Mouse (Mus musculus) CH12.LX (cell line): ENCODE measurements around the gene Wdr62. TPM values are rescaled to one million over a fixed set of nuclear protein-coding genes. Genes with fewer than 3 reads are reported as not detected.

Experiments
- DNase-seq: peaks from one replicate; pipeline ENCODE4 v3.0.0-alpha.2; 2013; ENCODE audit errors: extremely low read depth
- H3K27ac ChIP-seq: 2 replicates; pipeline ENCODE4 v1.5.1; 2012; ENCODE audit warnings: low read depth, mild to moderate bottlenecking, control low read depth, moderate library complexity; ENCODE audit not compliant: insufficient read depth
- H3K27me3 ChIP-seq: replicated peaks from 2 replicates; pipeline ENCODE3; 2012; ENCODE audit warnings: inconsistent platforms
- H3K36me3 ChIP-seq, 2 experiments: replicated peaks in 1 of 2; 2 replicates each; pipeline versions ENCODE3 to v1.6.1; 2012; ENCODE audit warnings: inconsistent platforms in 1 of 2, low read length in 1 of 2, mild to moderate bottlenecking in 1 of 2, mixed read lengths in 1 of 2, moderate library complexity in 1 of 2; ENCODE audit not compliant: control insufficient read depth in 1 of 2, insufficient read depth in 1 of 2
- H3K4me1 ChIP-seq, 2 experiments: 2 replicates each; pipeline ENCODE4 v1.6.1; 2012; ENCODE audit warnings: inconsistent platforms in 1 of 2, moderate library complexity in 1 of 2; ENCODE audit not compliant: insufficient read depth in 2 of 2, control insufficient read depth in 1 of 2
- H3K4me2 ChIP-seq: 2 replicates; pipeline ENCODE4 v1.6.1; 2012; ENCODE audit warnings: low read depth, mild to moderate bottlenecking, control low read depth; ENCODE audit not compliant: poor library complexity, insufficient read depth, severe bottlenecking
- H3K4me3 ChIP-seq, 3 experiments: fragments of 150-350 bp in 1 of 3; sonication (generic) in 1 of 3; replicated peaks in 1 of 3; 2 replicates each; pipeline versions ENCODE3 to v1.5.1; 2011 to 2012; ENCODE audit warnings: low read depth in 2 of 3, low read length in 2 of 3, mild to moderate bottlenecking in 2 of 3, moderate library complexity in 2 of 3, control low read depth in 1 of 3, improper control_type of control experiment in 1 of 3, inconsistent platforms in 1 of 3, mixed read lengths in 1 of 3; ENCODE audit not compliant: poor library complexity in 1 of 3
- H3K79me2 ChIP-seq: replicated peaks from 2 replicates; pipeline ENCODE4 v1.6.1; 2012; ENCODE audit warnings: mild to moderate bottlenecking, moderate library complexity; ENCODE audit not compliant: control insufficient read depth, poor library complexity, insufficient read depth, severe bottlenecking; ENCODE audit errors: extremely low read depth
- H3K9ac ChIP-seq: 2 replicates; pipeline ENCODE4 v1.6.1; 2012; ENCODE audit warnings: low read depth, mild to moderate bottlenecking, control low read depth, moderate library complexity; ENCODE audit not compliant: insufficient read depth
- H3K9me3 ChIP-seq: replicated peaks from 2 replicates; pipeline ENCODE3; 2012; ENCODE audit warnings: low read length, inconsistent platforms, mixed read lengths
- BHLHE40 ChIP-seq: IDR thresholded peaks from 2 replicates; pipeline ENCODE4 v1.6.1; 2011; ENCODE audit warnings: mild to moderate bottlenecking, low read depth, low read length, improper control_type of control experiment
- CHD1 ChIP-seq: IDR thresholded peaks from 2 replicates; pipeline ENCODE4 v1.6.1; 2012; ENCODE audit warnings: low read depth, low read length, improper control_type of control experiment, inconsistent platforms
- CTCF ChIP-seq, 2 experiments: IDR thresholded peaks in 1 of 2; conservative IDR thresholded peaks in 1 of 2; 2 replicates each; pipeline ENCODE4 v1.5.1; 2011 to 2012; ENCODE audit warnings: low read depth in 2 of 2, low read length in 2 of 2, improper control_type of control experiment in 1 of 2, inconsistent platforms in 1 of 2, mild to moderate bottlenecking in 1 of 2, moderate library complexity in 1 of 2
- ELF1 ChIP-seq: IDR thresholded peaks from 2 replicates; pipeline ENCODE4 v1.6.1; 2014; ENCODE audit warnings: low read depth, mild to moderate bottlenecking, inconsistent platforms, low read length, improper control_type of control experiment
- EP300 ChIP-seq: IDR thresholded peaks from 2 replicates; pipeline ENCODE4 v1.6.1; 2011; ENCODE audit warnings: low read length, improper control_type of control experiment
- GABPA ChIP-seq: IDR thresholded peaks from 2 replicates; pipeline ENCODE4 v1.6.1; 2012; ENCODE audit warnings: low read depth, low read length, improper control_type of control experiment, inconsistent platforms; ENCODE audit not compliant: insufficient replicate concordance
- JUN ChIP-seq: IDR thresholded peaks from 2 replicates; pipeline ENCODE4 v1.6.1; 2011; ENCODE audit warnings: low read depth, mild to moderate bottlenecking, low read length, improper control_type of control experiment, moderate library complexity; ENCODE audit not compliant: insufficient read depth
- JUND ChIP-seq: conservative IDR thresholded peaks from 2 replicates; pipeline ENCODE4 v1.6.1; 2011; ENCODE audit warnings: low read depth, low read length, improper control_type of control experiment
- KAT2A ChIP-seq: IDR thresholded peaks from 2 replicates; pipeline ENCODE4 v1.6.1; 2012; ENCODE audit warnings: low read length, improper control_type of control experiment, inconsistent platforms; ENCODE audit not compliant: insufficient replicate concordance
- MAX ChIP-seq: IDR thresholded peaks from 2 replicates; pipeline ENCODE4 v1.6.1; 2011; ENCODE audit warnings: low read length, improper control_type of control experiment
- MXI1 ChIP-seq: IDR thresholded peaks from 2 replicates; pipeline ENCODE4 v1.6.1; 2011; ENCODE audit warnings: mild to moderate bottlenecking, low read depth, low read length, improper control_type of control experiment
- MYC ChIP-seq: IDR thresholded peaks from 2 replicates; pipeline ENCODE4 v1.6.1; 2011; ENCODE audit warnings: low read depth, mild to moderate bottlenecking, improper control_type of control experiment, low read length
- NRF1 ChIP-seq: IDR thresholded peaks from 2 replicates; pipeline ENCODE4 v1.6.1; 2014; ENCODE audit warnings: low read depth, mild to moderate bottlenecking, inconsistent platforms, low read length, improper control_type of control experiment, moderate library complexity
- POLR2AphosphoS2 ChIP-seq: IDR thresholded peaks from 2 replicates; pipeline ENCODE4 v1.6.1; 2011; ENCODE audit warnings: low read depth, low read length, improper control_type of control experiment
- RAD21 ChIP-seq: IDR thresholded peaks from 2 replicates; pipeline ENCODE4 v1.6.1; 2011; ENCODE audit warnings: low read depth, mild to moderate bottlenecking, low read length, improper control_type of control experiment, moderate library complexity
- RCOR1 ChIP-seq: conservative IDR thresholded peaks from 2 replicates; pipeline ENCODE4 v1.6.1; 2012; ENCODE audit warnings: low read depth, mild to moderate bottlenecking, inconsistent platforms, low read length, improper control_type of control experiment
- SIN3A ChIP-seq: IDR thresholded peaks from 2 replicates; pipeline ENCODE4 v1.6.1; 2012; ENCODE audit warnings: low read length, improper control_type of control experiment, inconsistent platforms
- TBP ChIP-seq: conservative IDR thresholded peaks from 2 replicates; pipeline ENCODE4 v1.6.1; 2011; ENCODE audit warnings: low read depth, low read length, improper control_type of control experiment
- TCF12 ChIP-seq: IDR thresholded peaks from 2 replicates; pipeline ENCODE4 v1.6.1; 2014; ENCODE audit warnings: low read depth, mild to moderate bottlenecking, inconsistent platforms, low read length, improper control_type of control experiment
- ZMIZ1 ChIP-seq: IDR thresholded peaks from 2 replicates; pipeline ENCODE4 v1.6.1; 2012; ENCODE audit warnings: low read depth, mild to moderate bottlenecking, inconsistent platforms, low read length, improper control_type of control experiment
- dilution Hi-C: fragments of 300-500 bp; cut with MboI; formaldehyde crosslinking; loops from 2 replicates; pipeline ENCODE4 v1.14.3; 2020; ENCODE audit warnings: low sequenced_read_pairs; ENCODE audit not compliant: extremely low pct_unique_long_range_greater_than_20kb, extremely low pct_ligation_motif_present
- in situ Hi-C: fragments of 300-500 bp; cut with MboI; formaldehyde crosslinking; loops from 3 replicates; pipeline ENCODE4 v1.14.3; 2019; ENCODE audit warnings: low sequenced_read_pairs, low pct_ligation_motif_present, low pct_unique_long_range_greater_than_20kb, mixed read lengths
- polyA plus RNA-seq: library from polyadenylated mRNA; unstranded; fragments of >175 nt; gene quantifications from 2 replicates; pipeline ENCODE4 v1.2.1, GENCODE M21; 2012; ENCODE audit warnings: low read depth; ENCODE audit not compliant: insufficient read length
- total RNA-seq, 2 experiments: library from RNA; depleted of rRNA; stranded (reverse); fragments of 300-350 nt in 1 of 2; fragments of >200 nt in 1 of 2; gene quantifications; 2 replicates each; pipeline ENCODE4 v1.2.3; 2012 to 2014

Gene Wdr62
- total and polyA plus RNA-seq, 3 experiments = 2.3 to 19.7 (median 5.3) TPM

- no peak for DNase-seq
- in situ Hi-C loops = no loop called here
- Histone ChIP-seq H3K4me3 (no peak overlapping the region), H3K79me2 (no peaks in the 10 kb centered on the region), H3K9me3 (no peaks in the 10 kb centered on the region), H3K36me3 (peaks cover 58 to 90% of the 10 kb centered on the region in 2 experiments), H3K4me2 (no peak overlapping the region), H3K27me3 (no peaks in the 10 kb centered on the region)
- dilution Hi-C loops = no loop called here
- TF ChIP-seq CHD1 = no peak
- TF ChIP-seq JUN = no peak
- no peak for TF ChIP-seq MAX
- no peak for TF ChIP-seq NRF1
- no peak for TF ChIP-seq MXI1
- TF ChIP-seq BHLHE40 = no peak
- TF ChIP-seq RCOR1 = no peak
- no peak for TF ChIP-seq JUND
- no peak for TF ChIP-seq MYC
- TF ChIP-seq ZMIZ1 = no peak
- TF ChIP-seq EP300 = no peak
- TF ChIP-seq ELF1 = no peak
- TF ChIP-seq POLR2AphosphoS2 = no peak
- TF ChIP-seq KAT2A = no peak
- no peak for TF ChIP-seq GABPA
- no peak for TF ChIP-seq TBP
- TF ChIP-seq CTCF (conservative IDR thresholded peaks at IDR 0.05 in 1 of 2, IDR thresholded peaks at IDR 0.05 in 1 of 2; ENCODE audit: low read depth in 2 of 2, low read length in 2 of 2) = no peak
- TF ChIP-seq RAD21 = no peak
- TF ChIP-seq, all 38 proteins: peak for 0
- Histone ChIP-seq H3K4me1 (peaks cover 0 to 8% of the 10 kb centered on the region in 2 experiments; a peak in 2 of 4 replicates), H3K27ac (no peak overlapping the region), H3K9ac (no peak overlapping the region)
These were observed 10.6 kb downstream of the Wdr62 start for GRCm38 (mm10) chr7:30269641-30270040.

GRCm38 (mm10) chr7:30266780-30267179 lies 13.4 kb downstream of the Wdr62 start:
- no peak for DNase-seq
- H3K79me2 ChIP-seq = no peaks in the 10 kb centered on the region
- no peak overlapping the region for H3K9ac ChIP-seq
- H3K36me3 ChIP-seq = peaks cover 69 to 88% of the 10 kb centered on the region in 2 experiments
- H3K4me2 ChIP-seq = no peak overlapping the region
- H3K27ac ChIP-seq = no peak overlapping the region
- no peaks in the 10 kb centered on the region for H3K9me3 ChIP-seq
- in situ Hi-C loops (no loop called here), dilution Hi-C loops (no loop called here)
- TF ChIP-seq CTCF (conservative IDR thresholded peaks at IDR 0.05 in 1 of 2, IDR thresholded peaks at IDR 0.05 in 1 of 2; ENCODE audit: low read depth in 2 of 2, low read length in 2 of 2) (no peak), ZMIZ1 (no peak), TCF12 (no peak), RCOR1 (no peak), KAT2A (no peak), RAD21 (no peak), SIN3A (no peak), BHLHE40 (no peak)
- no peak overlapping the region for H3K4me3 ChIP-seq
- H3K27me3 ChIP-seq = no peaks in the 10 kb centered on the region
- peaks cover 0 to 5% of the 10 kb centered on the region in 2 experiments; a peak in 2 of 4 replicates for H3K4me1 ChIP-seq
